Mouse (Mus musculus): Measurements from ENCODE around the gene Gm20388.
"Not testable (repeated sequence)": the region's sequence is repeated elsewhere in the genome, so short reads cannot be mapped to it uniquely, and the experiment has no call there.

Gene Gm20388

DNA sequence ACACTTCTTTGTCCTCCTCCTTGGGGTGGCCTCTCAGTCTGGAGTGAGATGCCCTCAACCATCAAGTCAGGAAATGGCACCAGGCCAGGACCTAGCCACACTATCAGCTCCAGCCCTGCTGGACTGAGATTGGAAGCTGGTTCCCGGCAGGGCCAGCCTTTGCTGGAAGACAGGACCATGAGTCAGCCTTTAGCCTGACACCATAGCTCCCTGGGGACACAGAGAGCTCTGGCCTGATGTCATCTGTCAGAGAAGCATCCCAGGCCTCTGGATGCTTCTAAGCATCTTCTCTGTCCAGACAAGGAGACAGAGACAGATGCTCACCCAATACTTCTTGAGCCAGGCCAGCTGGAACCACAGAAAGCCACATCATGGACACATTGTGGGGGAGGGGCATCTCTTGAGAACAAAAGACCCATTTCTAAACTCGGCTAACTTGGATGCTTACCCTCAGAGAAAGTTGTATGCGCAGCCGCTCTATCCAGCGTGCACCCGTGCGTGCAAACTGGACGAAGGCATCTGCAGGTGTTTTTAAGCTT is 3499.5 kb downstream of the Gm20388 start:
- peak; percentile 52 for DNase-seq

DNA sequence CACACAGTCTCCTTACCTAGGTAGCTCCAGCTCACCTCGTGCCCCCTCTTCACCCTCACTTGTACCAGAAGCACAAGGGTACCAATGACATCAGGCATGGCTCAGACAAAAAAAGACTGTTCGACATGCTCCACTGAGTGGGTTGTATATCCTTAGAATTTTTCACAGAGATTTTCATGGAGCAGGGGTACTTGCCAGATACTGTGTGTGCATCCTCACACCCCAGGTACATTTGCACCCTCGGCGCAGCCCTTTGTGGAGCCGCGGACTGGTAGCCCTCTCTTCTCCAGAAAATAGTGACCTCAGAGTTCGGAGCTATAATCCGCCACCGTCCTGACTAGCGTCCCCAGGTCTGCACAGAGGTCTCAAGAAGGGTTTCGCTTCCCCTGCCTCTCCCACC is 3500.1 kb downstream of the Gm20388 start:
- no peak for DNase-seq

DNA sequence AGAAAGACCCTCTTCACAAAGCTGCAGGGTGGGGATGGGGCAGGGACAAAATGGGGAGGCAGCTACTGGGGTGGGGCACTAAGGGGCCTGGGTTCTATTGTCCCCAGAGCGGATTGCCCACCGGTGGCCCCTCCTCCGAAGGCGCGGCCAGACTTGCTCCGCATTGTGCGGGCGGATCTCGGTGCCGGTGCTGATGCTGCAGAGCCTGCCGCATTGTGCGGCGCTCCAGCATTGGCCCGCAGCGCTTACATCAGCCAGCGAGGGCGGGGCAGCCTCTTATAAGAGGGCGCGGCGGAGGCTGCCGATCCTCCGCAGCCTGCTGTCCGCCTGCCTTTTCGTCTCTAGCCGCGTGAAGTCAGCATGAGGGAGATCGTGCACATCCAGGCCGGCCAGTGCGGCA is 3500.6 kb downstream of the Gm20388 start, which contains the start of gene Tubb3:
Gene Tubb3, plus strand, starts transcription at position 179 of the 400 bp plus-strand sequence.
- DNase-seq = peak; percentile 62

DNA sequence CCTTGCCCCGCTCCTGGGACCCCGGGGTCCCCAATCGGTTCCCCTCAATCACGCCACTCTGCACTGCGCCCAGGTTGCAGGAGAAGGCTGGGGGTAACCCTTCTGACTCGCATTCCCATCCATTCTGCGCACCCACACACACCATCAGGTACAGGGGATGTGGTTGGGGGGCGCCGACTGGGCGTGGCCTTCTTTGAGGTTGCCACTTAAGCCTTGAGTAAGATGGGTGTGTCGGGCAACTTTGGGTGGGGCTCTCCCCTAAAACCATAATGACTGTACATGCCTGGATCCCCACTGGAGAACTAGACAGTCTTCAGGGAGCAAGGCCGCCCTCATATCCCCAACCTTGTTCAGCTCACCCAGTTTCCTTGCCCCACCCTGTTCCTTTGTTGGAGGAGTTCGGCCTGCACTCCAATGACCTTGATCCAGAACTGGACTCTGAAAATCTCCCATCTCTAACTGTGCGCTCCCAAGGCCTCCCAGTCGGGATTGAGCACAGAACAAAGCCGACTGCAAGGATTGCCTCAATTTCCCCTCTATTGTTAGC is 3501.2 kb downstream of the Gm20388 start:
- DNase-seq = no peak

DNA sequence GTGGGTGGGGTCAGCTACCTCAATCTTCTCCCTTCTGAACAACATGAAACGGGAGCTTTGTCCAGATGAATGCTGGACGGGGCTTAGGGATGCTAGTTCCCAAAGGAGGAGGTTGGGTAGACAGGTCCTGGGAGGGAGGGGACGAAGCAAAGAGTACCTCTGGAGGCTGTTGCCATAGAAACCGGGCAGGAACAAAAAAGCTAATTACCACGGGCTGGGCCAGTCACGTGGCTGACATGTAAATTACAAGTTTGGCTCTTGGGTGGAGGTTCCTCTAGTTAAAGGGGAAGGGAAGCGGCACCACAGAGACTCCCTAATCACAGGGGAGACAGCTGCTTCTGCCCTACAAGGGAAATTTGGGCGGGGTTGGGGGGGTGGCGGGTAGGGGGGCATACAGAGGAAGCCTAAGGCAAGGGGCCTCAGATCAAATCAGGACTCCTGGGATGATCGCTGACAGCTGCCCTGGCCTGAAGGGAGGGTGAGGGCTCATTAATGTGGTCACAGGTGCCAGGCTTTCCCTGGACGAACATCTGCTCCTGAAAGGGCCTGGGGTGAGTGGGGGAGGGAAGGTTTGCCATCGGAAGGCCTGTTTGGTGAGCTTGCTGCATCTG is 3502.0 kb downstream of the Gm20388 start:
- DNase-seq = no peak

DNA sequence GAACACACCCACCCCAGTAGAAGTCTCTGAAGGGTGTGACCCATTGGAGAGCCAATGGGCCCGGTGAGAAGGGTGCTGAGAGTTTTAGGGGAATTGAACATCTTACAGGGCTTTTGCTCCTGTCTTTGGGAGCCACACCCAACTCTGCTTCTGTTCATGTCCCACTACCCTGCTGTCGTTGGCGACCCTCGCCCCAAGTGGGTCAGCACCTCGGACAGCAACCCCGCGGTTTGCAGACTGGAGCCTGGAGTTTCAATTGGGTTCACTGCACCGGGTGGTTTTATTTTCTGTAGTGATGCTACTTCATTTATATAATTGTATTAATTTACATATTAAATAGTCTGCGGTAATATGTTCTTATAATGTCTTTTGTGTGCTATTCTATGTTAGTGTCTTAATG is 3503.6 kb downstream of the Gm20388 start:
- peak; percentile 51 for DNase-seq

DNA sequence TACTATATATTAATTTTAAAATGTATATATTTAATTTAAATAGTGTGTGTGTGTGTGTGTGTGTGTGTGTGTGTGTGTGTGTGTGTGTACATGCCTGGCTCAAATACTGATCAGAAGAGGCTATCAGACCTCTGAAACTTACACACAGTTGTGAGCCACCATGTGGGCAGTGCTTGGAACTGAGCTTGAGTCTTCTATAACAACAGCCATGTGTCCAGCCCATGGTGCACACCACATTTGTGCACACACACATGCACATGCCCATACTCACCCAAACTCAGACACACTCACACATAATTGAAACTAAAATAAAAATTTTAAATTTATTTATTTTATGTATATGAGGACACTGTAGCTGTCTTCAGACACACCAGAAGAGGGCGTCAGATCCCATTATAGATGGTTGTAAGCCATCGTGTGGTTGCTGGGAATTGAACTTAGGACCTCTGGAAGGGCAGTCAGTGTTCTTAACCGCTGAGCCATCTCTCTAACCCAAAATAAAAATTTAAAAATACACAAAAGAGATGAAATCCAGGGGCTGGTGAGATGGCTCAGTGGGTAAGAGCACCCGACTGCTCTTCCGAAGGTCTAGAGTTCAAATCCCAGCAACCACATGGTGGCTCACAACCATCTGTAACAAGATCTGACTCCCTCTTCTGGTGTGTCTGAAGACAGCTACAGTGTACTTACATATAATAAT is 3504.5 kb downstream of the Gm20388 start:
- not testable (repeated sequence) for DNase-seq

DNA sequence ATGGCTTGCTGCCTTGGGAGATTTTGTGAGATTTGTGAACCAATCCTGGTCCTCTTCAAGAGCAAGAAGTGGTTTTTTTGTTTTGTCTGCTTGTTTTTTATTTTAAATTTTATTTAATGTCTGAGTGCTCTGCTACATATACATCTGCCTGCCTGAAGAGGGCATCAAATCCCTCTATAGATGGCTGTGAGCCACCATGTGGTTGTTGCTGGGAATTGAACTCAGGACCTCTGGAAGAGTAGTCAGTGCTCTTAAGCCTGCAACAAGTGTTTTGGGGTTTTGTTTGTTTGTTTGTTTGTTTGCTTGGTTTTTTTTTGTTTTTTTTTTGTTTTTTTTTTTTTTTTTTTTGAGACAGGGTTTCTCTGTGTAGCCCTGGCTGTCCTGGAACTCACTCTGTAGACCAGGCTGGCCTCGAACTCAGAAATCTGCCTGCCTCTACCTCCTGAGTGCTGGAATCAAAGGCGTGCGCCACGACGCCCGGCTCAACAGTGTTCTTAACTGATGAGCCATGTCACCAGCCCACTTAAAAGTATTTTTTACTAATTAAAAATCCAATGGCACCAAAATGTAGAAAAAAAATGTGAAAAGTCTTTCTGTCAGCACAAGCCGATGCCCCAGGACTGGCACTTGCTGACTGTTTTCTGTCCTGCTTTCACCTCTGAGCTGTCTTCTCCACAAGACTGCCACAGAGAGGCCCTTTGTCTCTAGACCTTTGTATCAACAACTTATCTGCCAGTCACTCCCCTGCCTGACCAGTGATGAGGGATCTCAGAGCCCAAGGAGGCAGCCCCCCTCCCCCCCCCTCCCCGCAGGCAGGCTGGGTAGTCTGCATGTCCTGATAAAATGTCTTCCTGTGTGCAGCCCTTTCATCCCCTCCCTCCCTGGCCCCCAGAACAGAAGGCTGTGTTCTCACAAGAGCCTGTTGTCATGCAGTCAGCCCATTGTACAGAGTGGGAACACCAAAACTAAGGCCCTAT is 3505.6 kb downstream of the Gm20388 start:
- DNase-seq = no peak

DNA sequence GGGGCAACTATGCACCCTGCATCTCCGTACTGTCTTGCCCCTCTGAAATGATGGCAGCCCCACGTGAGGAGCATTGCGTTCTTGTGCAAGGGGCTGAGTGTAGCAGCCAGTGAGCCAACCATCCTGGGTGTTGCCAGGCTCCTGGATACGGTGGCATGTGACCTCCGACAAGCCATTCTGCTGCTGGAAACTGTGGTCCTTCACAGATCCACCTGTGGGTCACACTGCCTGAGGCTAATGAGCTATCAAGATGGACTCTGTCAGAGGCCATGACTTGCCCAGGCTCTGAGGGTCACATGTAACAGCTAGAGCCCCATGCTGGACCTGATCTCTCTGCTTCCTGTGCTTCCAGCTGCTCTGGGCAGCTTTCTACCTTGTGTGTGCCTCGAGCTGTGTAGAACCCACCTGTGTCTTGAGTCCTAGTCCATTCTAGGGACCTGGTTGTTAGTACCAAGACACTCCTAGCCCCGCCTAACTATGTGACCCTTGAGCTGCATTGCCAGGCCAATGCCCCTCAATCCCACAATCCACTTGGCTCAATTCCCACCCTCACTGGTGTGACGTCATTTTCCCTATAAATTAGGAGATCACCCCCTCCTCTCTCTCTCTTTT is 3506.4 kb downstream of the Gm20388 start:
- no peak for DNase-seq

DNA sequence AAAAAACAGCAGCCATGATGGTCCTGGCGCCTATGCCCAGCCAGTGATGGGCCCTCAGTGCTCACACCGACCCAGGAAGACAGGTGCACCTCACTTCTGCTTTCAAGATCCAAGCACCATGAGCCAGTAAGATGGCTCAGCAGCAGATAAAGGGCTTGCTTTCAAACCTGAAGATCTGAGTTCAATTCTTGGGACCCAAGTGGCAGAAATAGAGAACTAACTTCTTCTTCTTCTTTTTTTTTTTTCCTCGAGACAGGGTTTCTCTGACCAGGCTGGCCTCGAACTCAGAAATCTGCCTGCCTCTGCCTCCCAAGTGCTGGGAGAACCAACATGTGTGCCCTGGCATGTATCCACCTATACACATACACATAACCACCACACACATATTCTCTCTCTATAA is 3509.1 kb downstream of the Gm20388 start:
- no peak for DNase-seq

DNA sequence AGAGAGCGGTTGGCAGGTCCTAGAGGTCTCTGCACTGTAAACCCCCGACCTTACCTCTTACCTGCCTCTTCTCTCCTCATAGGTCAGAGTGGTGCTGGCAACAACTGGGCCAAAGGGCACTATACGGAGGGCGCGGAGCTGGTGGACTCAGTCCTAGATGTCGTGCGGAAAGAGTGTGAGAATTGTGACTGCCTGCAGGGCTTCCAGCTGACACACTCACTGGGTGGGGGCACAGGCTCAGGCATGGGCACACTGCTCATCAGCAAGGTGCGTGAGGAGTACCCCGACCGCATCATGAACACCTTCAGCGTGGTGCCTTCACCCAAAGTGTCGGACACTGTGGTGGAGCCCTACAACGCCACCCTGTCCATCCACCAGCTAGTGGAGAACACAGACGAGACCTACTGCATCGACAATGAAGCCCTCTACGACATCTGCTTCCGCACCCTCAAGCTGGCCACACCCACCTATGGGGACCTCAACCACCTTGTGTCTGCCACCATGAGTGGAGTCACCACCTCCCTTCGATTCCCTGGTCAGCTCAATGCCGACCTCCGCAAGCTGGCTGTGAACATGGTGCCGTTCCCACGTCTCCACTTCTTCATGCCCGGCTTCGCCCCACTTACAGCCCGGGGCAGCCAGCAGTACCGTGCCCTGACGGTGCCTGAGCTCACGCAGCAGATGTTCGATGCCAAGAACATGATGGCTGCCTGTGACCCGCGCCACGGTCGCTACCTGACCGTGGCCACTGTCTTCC is 3510.1 kb downstream of the Gm20388 start:
- DNase-seq = no peak

DNA sequence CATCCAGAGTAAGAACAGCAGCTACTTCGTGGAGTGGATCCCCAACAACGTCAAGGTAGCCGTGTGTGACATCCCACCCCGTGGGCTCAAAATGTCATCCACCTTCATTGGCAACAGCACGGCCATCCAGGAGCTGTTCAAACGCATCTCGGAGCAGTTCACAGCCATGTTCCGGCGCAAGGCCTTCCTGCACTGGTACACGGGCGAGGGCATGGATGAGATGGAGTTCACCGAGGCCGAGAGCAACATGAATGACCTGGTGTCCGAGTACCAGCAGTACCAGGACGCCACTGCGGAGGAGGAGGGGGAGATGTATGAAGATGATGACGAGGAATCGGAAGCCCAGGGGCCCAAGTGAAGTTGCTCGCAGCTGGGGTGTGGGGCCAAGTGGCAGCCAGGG is 3510.7 kb downstream of the Gm20388 start:
- DNase-seq = no peak

DNA sequence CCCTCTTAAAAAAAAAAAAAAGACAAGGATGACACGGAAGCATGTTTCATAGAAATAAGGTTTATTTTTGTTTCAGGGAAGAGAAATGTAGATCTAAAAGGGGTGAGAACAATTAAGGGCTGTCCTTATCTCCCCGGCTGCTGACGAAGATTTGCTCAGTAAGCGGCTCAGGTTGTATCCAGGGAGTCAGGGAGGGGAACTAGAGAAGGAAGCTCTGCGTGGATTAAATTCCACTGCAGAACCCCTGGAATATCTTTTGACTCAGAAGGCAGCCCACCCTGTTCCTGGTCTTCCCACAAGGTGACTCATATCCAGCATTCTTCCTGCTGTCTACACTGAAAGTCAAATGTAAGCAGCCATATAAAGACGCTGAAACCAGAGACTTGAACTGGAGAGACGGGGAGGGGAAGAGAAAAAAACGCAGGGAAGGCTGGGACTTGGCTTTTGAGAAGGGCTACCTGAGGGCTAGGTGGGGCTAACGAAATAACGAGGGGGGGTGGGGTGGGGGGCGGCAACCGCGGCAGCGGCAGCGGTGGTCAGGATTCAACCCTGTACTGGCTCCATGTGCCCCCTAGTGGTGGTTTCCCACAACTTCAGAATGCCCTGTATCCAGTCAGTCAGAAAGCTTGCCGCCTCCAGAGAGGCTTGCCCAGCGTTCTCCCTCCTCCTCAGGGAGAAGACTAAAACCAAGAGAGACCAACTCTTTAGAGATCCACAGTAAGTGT is 3511.6 kb downstream of the Gm20388 start:
- DNase-seq = peak; percentile 84

DNA sequence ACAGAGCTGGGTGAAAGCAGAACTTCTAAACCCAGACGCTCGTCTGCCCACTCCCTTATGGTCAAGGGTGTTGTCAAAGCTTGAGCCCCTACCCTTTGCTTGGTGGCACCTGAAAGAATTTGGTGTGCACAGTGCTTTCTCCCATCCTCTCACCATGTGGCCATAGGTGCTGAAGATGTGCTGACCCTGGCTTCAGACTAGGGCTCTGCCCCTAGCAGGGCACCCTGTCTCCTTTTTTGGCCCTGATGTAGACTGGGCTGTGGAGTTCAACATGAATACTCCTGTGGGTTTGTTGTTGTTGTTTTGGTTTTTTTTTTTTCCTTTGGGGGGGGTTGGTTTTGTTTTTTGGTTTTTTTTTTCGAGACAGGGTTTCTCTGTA is 3512.1 kb downstream of the Gm20388 start:
- DNase-seq = no peak

DNA sequence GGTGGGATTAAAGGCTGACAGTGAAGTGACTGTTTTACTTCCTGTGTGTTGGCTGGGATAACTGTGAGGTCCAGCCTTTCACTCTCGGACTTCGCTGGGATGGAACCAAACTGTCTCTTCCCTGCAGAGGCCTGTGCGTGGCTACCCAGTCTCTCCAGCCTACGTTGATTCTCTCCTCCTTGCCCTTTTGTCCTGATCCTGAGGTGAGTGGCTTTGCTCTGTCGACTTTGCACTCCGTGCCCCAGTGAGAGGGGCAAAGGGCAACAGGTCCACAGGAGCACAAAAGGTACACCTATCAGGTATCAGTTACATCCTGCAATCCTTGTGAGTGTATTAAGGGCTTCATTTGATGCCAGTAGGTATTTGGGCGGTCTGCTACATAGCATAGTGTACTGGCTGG is 3512.8 kb downstream of the Gm20388 start, which contains the start of gene Def8:
Gene Def8, plus strand, starts transcription at position 87 of the 400 bp plus-strand sequence.
- no peak for DNase-seq

DNA sequence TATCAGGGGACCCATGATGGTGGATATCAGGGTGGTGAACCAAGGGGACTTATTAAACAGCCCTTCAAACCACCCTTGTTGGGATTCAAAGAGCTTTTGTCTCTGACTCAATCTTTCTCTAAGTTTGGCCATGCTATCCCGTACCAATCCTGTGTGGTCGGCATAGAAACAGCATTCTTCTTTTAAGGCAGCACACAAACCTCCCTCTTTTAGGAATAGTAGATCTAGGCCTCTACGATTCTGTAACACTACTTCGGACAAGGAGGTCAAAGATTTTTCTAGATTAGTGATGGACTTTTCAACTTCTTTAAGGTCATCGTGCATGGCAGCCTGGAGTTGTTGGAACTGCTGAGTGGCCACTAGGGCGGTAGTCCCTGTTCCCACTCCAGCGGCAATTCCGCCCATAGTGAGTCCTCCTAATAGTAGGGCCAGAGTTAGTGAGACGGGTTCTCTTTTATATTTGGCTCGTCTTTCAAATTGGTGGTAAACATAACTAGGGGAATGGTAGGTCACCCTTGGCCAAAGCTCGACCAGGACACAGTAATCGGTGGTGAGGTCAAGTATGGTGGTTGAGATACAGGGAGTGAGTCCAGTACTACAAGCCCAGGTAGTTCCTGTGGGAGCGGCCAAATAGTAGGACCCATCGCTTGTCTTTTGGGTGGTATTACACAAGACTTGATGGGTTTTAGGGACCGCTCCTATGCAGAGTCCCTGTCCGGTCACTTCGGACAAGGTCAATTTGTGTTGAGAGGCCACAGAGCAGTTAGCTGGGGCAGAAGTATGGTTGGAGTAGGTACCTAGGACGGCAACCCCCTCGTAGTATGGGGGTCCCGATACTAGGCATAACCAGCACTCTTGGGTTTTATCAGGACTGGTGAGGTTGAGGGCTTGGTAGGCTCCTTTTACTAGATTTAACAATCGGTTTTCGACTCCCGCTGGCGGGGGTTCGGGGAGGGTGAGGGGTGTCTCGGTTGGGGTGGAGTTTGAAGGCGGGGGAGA is 3516.2 kb downstream of the Gm20388 start:
- DNase-seq = no peak

DNA sequence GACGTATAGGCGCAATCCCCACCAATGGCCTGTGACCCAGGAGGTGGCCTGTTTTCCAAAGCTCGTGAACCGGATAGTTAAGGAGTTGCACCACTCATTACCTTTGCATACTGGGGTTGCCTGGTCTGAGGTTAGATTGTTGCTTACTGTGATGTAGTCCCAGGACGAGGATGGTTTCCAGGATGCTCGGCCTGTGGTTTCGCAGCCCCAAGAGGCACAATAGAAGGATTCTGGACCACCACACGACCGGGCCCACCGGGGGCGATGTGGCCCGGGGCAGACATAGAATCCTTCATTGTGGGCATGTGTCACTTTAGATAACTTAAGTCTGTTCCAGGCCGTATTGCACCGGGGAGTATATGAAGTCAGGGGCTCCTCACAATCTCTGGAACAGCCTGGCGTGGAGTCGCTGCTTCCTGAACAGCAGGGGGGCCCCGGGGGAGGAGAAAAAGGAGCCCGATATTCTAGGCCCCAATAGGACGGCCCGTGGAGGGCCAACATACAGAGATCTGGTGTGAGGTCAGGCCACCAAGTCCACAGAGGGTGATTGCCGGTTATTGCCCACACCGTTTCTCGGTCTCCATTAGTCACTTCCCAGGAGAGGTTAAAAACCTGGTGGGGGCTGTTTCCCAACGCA is 3517.1 kb downstream of the Gm20388 start:
- DNase-seq = no peak

DNA sequence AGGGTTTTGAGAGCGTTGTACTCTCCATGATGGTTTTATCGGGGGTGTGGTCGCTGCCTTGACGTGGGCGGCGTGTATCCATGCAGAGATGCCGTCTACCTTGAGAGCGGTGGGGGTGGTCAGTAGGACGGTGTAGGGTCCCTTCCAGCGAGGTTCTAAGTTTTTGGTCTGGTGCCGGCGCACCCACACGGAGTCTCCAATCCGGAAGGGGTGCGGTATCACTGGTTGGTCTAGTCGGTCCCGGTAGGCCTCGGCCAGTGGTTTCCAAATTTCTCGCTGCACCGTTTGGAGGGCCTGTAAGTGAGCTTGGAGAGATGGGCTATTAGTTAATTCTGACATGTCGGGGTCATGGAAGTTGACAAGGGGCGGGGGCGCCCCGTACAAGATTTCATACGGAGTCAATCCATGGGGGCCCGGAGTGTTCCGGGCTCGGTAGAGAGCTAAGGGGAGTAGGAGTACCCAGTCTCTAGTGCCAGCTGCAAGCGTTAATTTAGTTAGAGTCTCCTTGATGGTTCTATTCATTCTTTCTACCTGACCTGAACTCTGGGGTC is 3517.8 kb downstream of the Gm20388 start:
- no peak for DNase-seq
